Mouse (Mus musculus) limb, embryonic 14.5 days (tissue): ENCODE measurements around the gene Nectin4. TPM values are rescaled to one million over a fixed set of nuclear protein-coding genes. Genes with fewer than 3 reads are reported as not detected.

Experiments
- ATAC-seq: fragments of 200-750 bp; cut with Nextera tagmentation; 2 replicates; pipeline ENCODE4 v1.8.0; 2017; ENCODE audit warnings: low read depth, moderate number of reproducible peaks, moderate TSS enrichment; ENCODE audit not compliant: low FRiP score
- DNase-seq: peaks from one replicate; pipeline ENCODE4 v3.0.0-alpha.2; 2015; ENCODE audit warnings: low spot score
- H3K27ac ChIP-seq: fragments of 300-500 bp; sonication (generic); replicated peaks from 2 replicates; pipeline ENCODE4 v1.5.1; 2014; ENCODE audit warnings: low read depth, mild to moderate bottlenecking, low read length, moderate library complexity, mixed read lengths
- H3K27me3 ChIP-seq: fragments of 300-500 bp; sonication (generic); 2 replicates; pipeline ENCODE4 v1.6.1; 2014; ENCODE audit warnings: low read length, mixed read lengths; ENCODE audit not compliant: control insufficient read depth, insufficient read depth
- H3K36me3 ChIP-seq: fragments of 300-500 bp; sonication (generic); 2 replicates; pipeline ENCODE4 v1.6.1; 2014; ENCODE audit warnings: mild to moderate bottlenecking, low read length, moderate library complexity, mixed read lengths; ENCODE audit not compliant: control insufficient read depth, insufficient read depth
- H3K4me1 ChIP-seq: fragments of 300-500 bp; sonication (generic); 2 replicates; pipeline ENCODE4 v1.6.1; 2014; ENCODE audit warnings: antibody characterized with exemption, low read length, mixed read lengths; ENCODE audit not compliant: control insufficient read depth, insufficient read depth
- H3K4me2 ChIP-seq: fragments of 300-500 bp; sonication (generic); replicated peaks from 2 replicates; pipeline ENCODE4 v1.6.1; 2014; ENCODE audit warnings: low read depth, mild to moderate bottlenecking, low read length, moderate library complexity; ENCODE audit not compliant: severe bottlenecking
- H3K4me3 ChIP-seq: fragments of 300-500 bp; sonication (generic); replicated peaks from 2 replicates; pipeline ENCODE4 v1.5.1; 2014; ENCODE audit warnings: low read length
- H3K9ac ChIP-seq: fragments of 300-500 bp; sonication (generic); 2 replicates; pipeline ENCODE4 v1.6.1; 2014; ENCODE audit warnings: mild to moderate bottlenecking, low read depth, low read length, moderate library complexity; ENCODE audit not compliant: severe bottlenecking
- H3K9me3 ChIP-seq: fragments of 300-500 bp; sonication (generic); 2 replicates; pipeline ENCODE4 v1.6.1; 2016; ENCODE audit warnings: low read length; ENCODE audit not compliant: control insufficient read depth
- POLR2A ChIP-seq: fragments of 200-500 bp; IDR thresholded peaks from 2 replicates; pipeline ENCODE4 v1.8.0; 2012; ENCODE audit warnings: inconsistent platforms, mild to moderate bottlenecking, moderate library complexity, borderline replicate concordance; ENCODE audit not compliant: insufficient read depth, insufficient read length; ENCODE audit errors: extremely low read depth
- WGBS: fragments of 180-500 bp; shearing (Covaris S2); extraction: QIAGEN DNeasy Blood & Tissue Kit; methylation state at CpG from one replicate; pipeline ENCODE4 v1.1.7; 2014; 5-methylcytosine and 5-hydroxymethylcytosine counted together
- polyA plus RNA-seq, 2 experiments: library from polyadenylated mRNA; depleted of rRNA in 1 of 2; stranded (reverse) in 1 of 2; unstranded in 1 of 2; fragments of >200 nt; fragmentation: Nextera tagmentation in 1 of 2; extraction: Ambion mirVana in 1 of 2; gene quantifications; 2 replicates each; pipeline versions ENCODE4 v1.2.1 to v1.2.3; 2012 to 2014

Gene Nectin4
- polyA plus RNA-seq, 2 experiments, result 19.4 to 21.0 TPM

- peaks cover 2% of the 10 kb centered on the region; the same call in 1 of the 2 replicates for H3K36me3 ChIP-seq
- H3K4me1 ChIP-seq, result no peaks in the 10 kb centered on the region
- no peaks in the 10 kb centered on the region for H3K9me3 ChIP-seq
- H3K9ac ChIP-seq, result no peak overlapping the region
- TF ChIP-seq POLR2A, result no peak
- no peak overlapping the region for H3K4me2 ChIP-seq
- no peaks in the 10 kb centered on the region for H3K27me3 ChIP-seq
- no peak overlapping the region for H3K4me3 ChIP-seq
- H3K27ac ChIP-seq, result no peak overlapping the region
- DNase-seq (no peak), ATAC-seq (no peak)
- WGBS, result 69% methylated on average over 4 of the region's 4 CpGs
These were observed 55.2 kb downstream of the Nectin4 start for GRCm38 (mm10) chr1:171425126-171425525.

GRCm38 (mm10) chr1:171432158-171432557, 62.3 kb downstream of the Nectin4 start:
- ATAC-seq (no peak), DNase-seq (no peak)
- no peak overlapping the region for H3K4me3 ChIP-seq

GRCm38 (mm10) chr1:171435288-171435814, 65.5 kb downstream of the Nectin4 start:
- 10% methylated on average over 7 of the region's 7 CpGs for WGBS
- no peak for TF ChIP-seq POLR2A
- no peak for DNase-seq

More at GRCm38 (mm10) chr1:171432158-171432557, 62.3 kb downstream of the Nectin4 start:
- H3K36me3 ChIP-seq, result no peaks in the 10 kb centered on the region
- WGBS, result 64% methylated on average over 5 of the region's 5 CpGs
- H3K9ac ChIP-seq, result no peak overlapping the region
- H3K27ac ChIP-seq, result no peak overlapping the region
- 0 out of 2 replicates have a peak, but pooled peaks cover 3% of the 10 kb centered on the region for H3K4me1 ChIP-seq
- H3K27me3 ChIP-seq, result 0 out of 2 replicates have a peak, but pooled peaks cover 9% of the 10 kb centered on the region
- no peak for TF ChIP-seq POLR2A
- no peaks in the 10 kb centered on the region for H3K9me3 ChIP-seq
- H3K4me2 ChIP-seq, result no peak overlapping the region

GRCm38 (mm10) chr1:171435974-171436373, 66.1 kb downstream of the Nectin4 start:
- no peak for DNase-seq
- peaks cover 12% of the 10 kb centered on the region; the same call in 1 of the 2 replicates for H3K4me1 ChIP-seq
- TF ChIP-seq POLR2A, result no peak
- H3K4me2 ChIP-seq, result no peak overlapping the region
- no peaks in the 10 kb centered on the region for H3K9me3 ChIP-seq
- H3K4me3 ChIP-seq, result no peak overlapping the region
- H3K9ac ChIP-seq, result no peak overlapping the region
- no peak for ATAC-seq
- H3K36me3 ChIP-seq, result no peaks in the 10 kb centered on the region
- H3K27ac ChIP-seq, result no peak overlapping the region
- WGBS, result 47% methylated on average over 1 of the region's 1 CpGs
- H3K27me3 ChIP-seq, result peaks cover 20% of the 10 kb centered on the region; the same call in 1 of the 2 replicates

More at GRCm38 (mm10) chr1:171435288-171435814, 65.5 kb downstream of the Nectin4 start:
- no peak for ATAC-seq
- H3K27me3 ChIP-seq, result peaks cover 20% of the 10 kb centered on the region; the same call in 1 of the 2 replicates
- no peak overlapping the region for H3K4me3 ChIP-seq
- no peak overlapping the region for H3K27ac ChIP-seq
- no peaks in the 10 kb centered on the region for H3K9me3 ChIP-seq
- peaks cover 8% of the 10 kb centered on the region; the same call in 1 of the 2 replicates for H3K4me1 ChIP-seq
- no peak overlapping the region for H3K4me2 ChIP-seq
- H3K36me3 ChIP-seq, result no peaks in the 10 kb centered on the region
- H3K9ac ChIP-seq, result no peak overlapping the region

- peak within 1 kb of the TSS; percentile 46 for H3K4me3 ChIP-seq
- 1% methylated on average over 46 of the region's 46 CpGs for WGBS
- peak; percentile 61 for DNase-seq
- no peaks in the 10 kb centered on the region for H3K9me3 ChIP-seq
- H3K4me1 ChIP-seq, result peaks cover 12% of the 10 kb centered on the region; the same call in 1 of the 2 replicates
- H3K9ac ChIP-seq, result peak within 1 kb of the TSS; percentile 45
- TF ChIP-seq POLR2A, result no peak
- peak; percentile 38; the same call in 1 of the 2 replicates for ATAC-seq
- peak within 1 kb of the TSS; percentile 65 for H3K4me2 ChIP-seq
- H3K27me3 ChIP-seq, result peaks cover 20% of the 10 kb centered on the region; the same call in 1 of the 2 replicates
- H3K27ac ChIP-seq, result no peak within 1 kb of the TSS
- no peaks in the 10 kb centered on the region for H3K36me3 ChIP-seq
These were observed 67.5 kb downstream of the Nectin4 start, which contains the start of gene F11r for GRCm38 (mm10) chr1:171437264-171438013. Gene F11r, plus strand, starts transcription at chr1:171437535.

Other genes with a start within 250 kb of the Nectin4 start
- gene Sdhc, start 219.5 kb upstream of the Nectin4 start, polyA plus RNA-seq (2012; rRNA removed), result 246 and 314 TPM in 2 replicates
- 273 and 281 TPM in 2 replicates for gene Sdhc, start 219.5 kb upstream of the Nectin4 start, polyA plus RNA-seq (2014; fragmentation: Nextera tagmentation; extraction: Ambion mirVana)
- 14.6 and 19.8 TPM in 2 replicates for gene Mpz, start 219.4 kb upstream of the Nectin4 start, polyA plus RNA-seq (2012; rRNA removed)
- 4.9 and 5.3 TPM in 2 replicates for gene Mpz, start 219.4 kb upstream of the Nectin4 start, polyA plus RNA-seq (2014; fragmentation: Nextera tagmentation; extraction: Ambion mirVana)
- gene Pcp4l1, start 173.8 kb upstream of the Nectin4 start, polyA plus RNA-seq (2012; rRNA removed), result 3.3 and 3.9 TPM in 2 replicates
- 6.0 and 6.3 TPM in 2 replicates for gene Pcp4l1, start 173.8 kb upstream of the Nectin4 start, polyA plus RNA-seq (2014; fragmentation: Nextera tagmentation; extraction: Ambion mirVana)
- 0.04 and 0.06 TPM in 2 replicates for gene Nr1i3, start 156.1 kb upstream of the Nectin4 start, polyA plus RNA-seq (2012; rRNA removed)
- gene Nr1i3, start 156.1 kb upstream of the Nectin4 start, polyA plus RNA-seq (2014; fragmentation: Nextera tagmentation; extraction: Ambion mirVana), result 0.30 and 0.32 TPM in 2 replicates
- gene Tomm40l, start 147.6 kb upstream of the Nectin4 start, polyA plus RNA-seq (2012; rRNA removed), result 26.3 and 29.4 TPM in 2 replicates
- 28.6 and 29.2 TPM in 2 replicates for gene Tomm40l, start 147.6 kb upstream of the Nectin4 start, polyA plus RNA-seq (2014; fragmentation: Nextera tagmentation; extraction: Ambion mirVana)
- gene Apoa2, start 145.0 kb upstream of the Nectin4 start, polyA plus RNA-seq (2012; rRNA removed), result 4.7 and 8.1 TPM in 2 replicates
- gene Apoa2, start 145.0 kb upstream of the Nectin4 start, polyA plus RNA-seq (2014; fragmentation: Nextera tagmentation; extraction: Ambion mirVana), result 1.6 and 1.9 TPM in 2 replicates
- 49.7 and 65.5 TPM in 2 replicates for gene Fcer1g, start 135.7 kb upstream of the Nectin4 start, polyA plus RNA-seq (2012; rRNA removed)
- 85.7 and 91.4 TPM in 2 replicates for gene Fcer1g, start 135.7 kb upstream of the Nectin4 start, polyA plus RNA-seq (2014; fragmentation: Nextera tagmentation; extraction: Ambion mirVana)
- gene Adamts4, start 119.7 kb upstream of the Nectin4 start, polyA plus RNA-seq (2012; rRNA removed), result 8.6 and 11.7 TPM in 2 replicates
- 10.1 and 10.6 TPM in 2 replicates for gene Adamts4, start 119.7 kb upstream of the Nectin4 start, polyA plus RNA-seq (2014; fragmentation: Nextera tagmentation; extraction: Ambion mirVana)
- gene Ndufs2, start 118.7 kb upstream of the Nectin4 start, polyA plus RNA-seq (2012; rRNA removed), result 148 and 151 TPM in 2 replicates
- 216 and 234 TPM in 2 replicates for gene Ndufs2, start 118.7 kb upstream of the Nectin4 start, polyA plus RNA-seq (2014; fragmentation: Nextera tagmentation; extraction: Ambion mirVana)
- 87.2 and 111 TPM in 2 replicates for gene B4galt3, start 99.8 kb upstream of the Nectin4 start, polyA plus RNA-seq (2012; rRNA removed)
- 68.7 and 72.5 TPM in 2 replicates for gene B4galt3, start 99.8 kb upstream of the Nectin4 start, polyA plus RNA-seq (2014; fragmentation: Nextera tagmentation; extraction: Ambion mirVana)
- 133 and 152 TPM in 2 replicates for gene Ppox, start 88.9 kb upstream of the Nectin4 start, polyA plus RNA-seq (2012; rRNA removed)
- 55.7 and 67.2 TPM in 2 replicates for gene Ppox, start 88.9 kb upstream of the Nectin4 start, polyA plus RNA-seq (2014; fragmentation: Nextera tagmentation; extraction: Ambion mirVana)
- 104 and 128 TPM in 2 replicates for gene Usp21, start 82.1 kb upstream of the Nectin4 start, polyA plus RNA-seq (2012; rRNA removed)
- 81.2 and 96.0 TPM in 2 replicates for gene Usp21, start 82.1 kb upstream of the Nectin4 start, polyA plus RNA-seq (2014; fragmentation: Nextera tagmentation; extraction: Ambion mirVana)
- 46.5 and 60.9 TPM in 2 replicates for gene Ufc1, start 75.1 kb upstream of the Nectin4 start, polyA plus RNA-seq (2012; rRNA removed)
- 133 and 135 TPM in 2 replicates for gene Ufc1, start 75.1 kb upstream of the Nectin4 start, polyA plus RNA-seq (2014; fragmentation: Nextera tagmentation; extraction: Ambion mirVana)
- 72.5 and 81.1 TPM in 2 replicates for gene Dedd, start 41.0 kb upstream of the Nectin4 start, polyA plus RNA-seq (2012; rRNA removed)
- 50.9 and 57.7 TPM in 2 replicates for gene Dedd, start 41.0 kb upstream of the Nectin4 start, polyA plus RNA-seq (2014; fragmentation: Nextera tagmentation; extraction: Ambion mirVana)
- gene Nit1, start 24.5 kb upstream of the Nectin4 start, polyA plus RNA-seq (2012; rRNA removed), result 50.0 and 54.0 TPM in 2 replicates
- gene Nit1, start 24.5 kb upstream of the Nectin4 start, polyA plus RNA-seq (2014; fragmentation: Nextera tagmentation; extraction: Ambion mirVana), result 29.0 and 30.4 TPM in 2 replicates
- 40.5 and 82.5 TPM in 2 replicates for gene Pfdn2, start 24.4 kb upstream of the Nectin4 start, polyA plus RNA-seq (2012; rRNA removed)
- gene Pfdn2, start 24.4 kb upstream of the Nectin4 start, polyA plus RNA-seq (2014; fragmentation: Nextera tagmentation; extraction: Ambion mirVana), result 43.0 and 48.0 TPM in 2 replicates
- gene Klhdc9, start 9.3 kb upstream of the Nectin4 start, polyA plus RNA-seq (2012; rRNA removed), result 1.1 and 1.3 TPM in 2 replicates
- gene Klhdc9, start 9.3 kb upstream of the Nectin4 start, polyA plus RNA-seq (2014; fragmentation: Nextera tagmentation; extraction: Ambion mirVana), result 0.88 and 1.1 TPM in 2 replicates
- gene Arhgap30, start 18.9 kb downstream of the Nectin4 start, polyA plus RNA-seq (2012; rRNA removed), result 2.0 and 2.5 TPM in 2 replicates
- gene Arhgap30, start 18.9 kb downstream of the Nectin4 start, polyA plus RNA-seq (2014; fragmentation: Nextera tagmentation; extraction: Ambion mirVana), result 1.6 and 2.5 TPM in 2 replicates
- gene Usf1, start 41.2 kb downstream of the Nectin4 start, polyA plus RNA-seq (2012; rRNA removed), result 97.0 and 128 TPM in 2 replicates
- 86.2 and 89.9 TPM in 2 replicates for gene Usf1, start 41.2 kb downstream of the Nectin4 start, polyA plus RNA-seq (2014; fragmentation: Nextera tagmentation; extraction: Ambion mirVana)
- 3.9 and 4.7 TPM in 2 replicates for gene Tstd1, start 48.8 kb downstream of the Nectin4 start, polyA plus RNA-seq (2012; rRNA removed)
- gene Tstd1, start 48.8 kb downstream of the Nectin4 start, polyA plus RNA-seq (2014; fragmentation: Nextera tagmentation; extraction: Ambion mirVana), result 2.8 and 3.4 TPM in 2 replicates
- gene F11r, start 67.4 kb downstream of the Nectin4 start, polyA plus RNA-seq (2012; rRNA removed), result 19.2 and 20.9 TPM in 2 replicates
- 35.4 and 37.6 TPM in 2 replicates for gene F11r, start 67.4 kb downstream of the Nectin4 start, polyA plus RNA-seq (2014; fragmentation: Nextera tagmentation; extraction: Ambion mirVana)
- gene Alyref2, start 133.4 kb downstream of the Nectin4 start, polyA plus RNA-seq (2012; rRNA removed), result 8.5 and 10.8 TPM in 2 replicates
- 14.5 and 16.8 TPM in 2 replicates for gene Alyref2, start 133.4 kb downstream of the Nectin4 start, polyA plus RNA-seq (2014; fragmentation: Nextera tagmentation; extraction: Ambion mirVana)
- 0.05 TPM in 1 of 2 replicates, not detected in the other for gene Itln1, start 165.2 kb downstream of the Nectin4 start, polyA plus RNA-seq (2012; rRNA removed)
- not detected in 2 replicates for gene Itln1, start 165.2 kb downstream of the Nectin4 start, polyA plus RNA-seq (2014; fragmentation: Nextera tagmentation; extraction: Ambion mirVana)
- 0.03 and 0.06 TPM in 2 replicates for gene Cd244a, start 189.1 kb downstream of the Nectin4 start, polyA plus RNA-seq (2012; rRNA removed)
- gene Cd244a, start 189.1 kb downstream of the Nectin4 start, polyA plus RNA-seq (2014; fragmentation: Nextera tagmentation; extraction: Ambion mirVana), result 0.39 TPM in 1 of 2 replicates, not detected in the other
- gene Ly9, start 237.3 kb downstream of the Nectin4 start, polyA plus RNA-seq (2012; rRNA removed), result 0.69 and 0.82 TPM in 2 replicates
- 0.12 and 0.18 TPM in 2 replicates for gene Ly9, start 237.3 kb downstream of the Nectin4 start, polyA plus RNA-seq (2014; fragmentation: Nextera tagmentation; extraction: Ambion mirVana)